Mouse (Mus musculus) neural tube, embryonic 10.5 days (tissue): Measurements from ENCODE around the gene Dkk2.
A peak's percentile ranks its signal among the peaks of the same experiment; 100 is the strongest.

Source experiments
- DNase-seq: peaks from one replicate; pipeline ENCODE4 v3.0.0-alpha.2; 2017; ENCODE audit warnings: low spot score; ENCODE audit errors: extremely low spot score

Gene Dkk2

GRCm38 (mm10) chr3:132122581-132122980 is 37.5 kb downstream of the Dkk2 start:
- no peak for DNase-seq

- DNase-seq: no peak
Measured at GRCm38 (mm10) chr3:132125227-132125740, 40.2 kb downstream of the Dkk2 start.

- DNase-seq: no peak
Measured at GRCm38 (mm10) chr3:132129730-132130274, 44.7 kb downstream of the Dkk2 start.

GRCm38 (mm10) chr3:132130781-132131180 is 45.7 kb downstream of the Dkk2 start:
- no peak for DNase-seq

- no peak for DNase-seq
Measured at GRCm38 (mm10) chr3:132131939-132132338, 46.8 kb downstream of the Dkk2 start.

- no peak for DNase-seq
Measured at GRCm38 (mm10) chr3:132134502-132134901, 49.4 kb downstream of the Dkk2 start.

- no peak for DNase-seq
Measured at GRCm38 (mm10) chr3:132137802-132138378, 52.8 kb downstream of the Dkk2 start.

GRCm38 (mm10) chr3:132141031-132141430 is 55.9 kb downstream of the Dkk2 start:
- no peak for DNase-seq

GRCm38 (mm10) chr3:132149446-132150025 is 64.4 kb downstream of the Dkk2 start:
- DNase-seq: no peak

GRCm38 (mm10) chr3:132158817-132159216 is 73.7 kb downstream of the Dkk2 start:
- DNase-seq: no peak

GRCm38 (mm10) chr3:132168911-132169310 is 83.8 kb downstream of the Dkk2 start:
- no peak for DNase-seq

GRCm38 (mm10) chr3:132186888-132187552 is 101.9 kb downstream of the Dkk2 start:
- no peak for DNase-seq

- DNase-seq: no peak
Measured at GRCm38 (mm10) chr3:132201950-132202349, 116.9 kb downstream of the Dkk2 start.

GRCm38 (mm10) chr3:132202665-132203064 is 117.6 kb downstream of the Dkk2 start:
- no peak for DNase-seq

- peak; percentile 52 for DNase-seq
Measured at GRCm38 (mm10) chr3:132207469-132207868, 122.4 kb downstream of the Dkk2 start.

- no peak for DNase-seq
Measured at GRCm38 (mm10) chr3:132211260-132211659, 126.2 kb downstream of the Dkk2 start.

- DNase-seq: no peak
Measured at GRCm38 (mm10) chr3:132219977-132220487, 134.9 kb downstream of the Dkk2 start.

GRCm38 (mm10) chr3:132227622-132228021 is 142.5 kb downstream of the Dkk2 start:
- no peak for DNase-seq
